Mouse (Mus musculus) bone marrow macrophage, adult 2 months (primary cell): ENCODE measurements at regions not wholly inside any gene's neighbourhood (a gene's known extent, or its start where the extent isn't known, plus 50 kb on each side); places are given as distances from the start of the nearest gene placed in this dataset.

ENCODE experiments used
- CTCF ChIP-seq: IDR thresholded peaks from 2 replicates; pipeline ENCODE4 v1.5.1; 2012; ENCODE audit warnings: low read depth, mild to moderate bottlenecking, low read length, moderate library complexity
- POLR2A ChIP-seq: IDR thresholded peaks from 2 replicates; pipeline ENCODE4 v1.6.1; 2012; ENCODE audit warnings: mild to moderate bottlenecking, low read depth, low read length, borderline replicate concordance

- no peak for TF ChIP-seq POLR2A
- TF ChIP-seq CTCF: no peak
These were observed 200.9 kb upstream of the Marcks start for GRCm38 (mm10) chr10:37339658-37340057.
